Mouse (Mus musculus) CH12F3 (cell line): ENCODE measurements around the gene Iqsec3.
"Not testable (repeated sequence)": the region's sequence is repeated elsewhere in the genome, so short reads cannot be mapped to it uniquely, and the experiment has no call there.

ENCODE experiments used
- in situ Hi-C: fragments of 300-500 bp; cut with MboI; formaldehyde crosslinking; loops from 2 replicates; pipeline ENCODE4 v1.14.3; 2020; ENCODE audit warnings: low sequenced_read_pairs

The Iqsec3 gene

DNA sequence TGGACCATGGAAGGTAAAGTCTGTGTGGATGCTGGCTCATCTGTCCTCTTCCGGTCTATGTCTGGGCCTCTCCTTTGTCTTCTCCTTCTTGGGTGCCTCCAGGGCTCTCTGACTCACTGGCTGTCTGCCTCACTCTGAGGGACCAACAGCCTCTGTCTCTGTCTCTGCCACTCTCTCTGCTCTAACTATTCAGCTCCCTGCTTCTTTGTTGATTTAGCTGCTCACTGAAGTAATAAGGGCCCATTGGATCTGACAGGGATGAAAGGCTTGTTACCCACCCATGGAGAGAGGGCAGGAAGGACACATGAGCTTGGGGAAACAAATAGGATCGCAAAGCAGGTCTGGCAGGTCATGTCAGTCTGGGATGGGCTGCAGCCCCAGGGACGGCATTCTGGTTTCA is 106.4 kb downstream of the Iqsec3 start:
- in situ Hi-C loops = no loop called here

GRCm38 (mm10) chr6:121366537-121366936 is 106.9 kb downstream of the Iqsec3 start:
- in situ Hi-C loops = not testable (repeated sequence)

DNA sequence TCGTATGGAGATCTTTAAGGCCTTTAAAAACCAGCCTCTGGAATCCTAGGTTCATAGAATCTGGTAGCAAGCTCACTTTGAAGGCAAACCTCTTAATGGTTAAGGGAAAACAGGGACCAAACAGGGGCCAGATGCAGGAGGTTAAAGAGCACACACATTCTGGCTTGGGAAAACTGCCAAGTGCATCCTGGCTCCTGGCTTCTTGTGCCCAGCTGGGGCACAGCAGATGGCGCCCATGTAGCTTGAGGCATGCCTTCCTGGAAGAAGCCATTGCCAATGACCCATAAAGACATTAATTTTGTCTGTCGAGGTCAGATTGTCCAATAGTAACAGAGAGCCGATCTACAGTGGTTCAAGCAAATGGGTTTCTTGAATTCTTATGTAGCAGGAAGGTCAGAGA is 109.5 kb downstream of the Iqsec3 start:
- in situ Hi-C loops = no loop called here

DNA sequence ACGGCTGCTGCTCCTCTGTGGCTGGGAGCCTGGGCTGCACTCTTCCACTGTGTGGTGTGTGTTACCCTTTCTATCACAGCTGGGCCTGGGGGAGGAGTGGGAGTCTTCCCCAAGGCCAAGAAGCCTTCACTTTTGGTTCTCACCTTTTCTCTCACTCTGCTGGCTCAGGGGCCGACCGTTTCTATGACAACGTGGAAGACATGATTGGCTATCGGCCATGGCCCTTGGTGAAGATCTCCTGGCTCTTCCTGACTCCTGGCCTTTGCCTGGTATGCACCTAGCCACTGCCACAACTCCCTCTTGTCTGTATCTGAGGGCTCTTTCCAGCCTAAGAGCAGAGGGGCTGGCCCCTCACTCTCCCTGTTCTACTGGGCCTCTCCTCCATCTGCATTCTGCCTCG is 110.4 kb downstream of the Iqsec3 start:
- in situ Hi-C loops = no loop called here

- in situ Hi-C loops = no loop called here
Observed at GRCm38 (mm10) chr6:121357232-121357631, 116.2 kb downstream of the Iqsec3 start.

GRCm38 (mm10) chr6:121356041-121356440 is 117.4 kb downstream of the Iqsec3 start:
- in situ Hi-C loops = no loop called here

- in situ Hi-C loops = no loop called here
Observed at GRCm38 (mm10) chr6:121352276-121352675, 121.2 kb downstream of the Iqsec3 start.

DNA sequence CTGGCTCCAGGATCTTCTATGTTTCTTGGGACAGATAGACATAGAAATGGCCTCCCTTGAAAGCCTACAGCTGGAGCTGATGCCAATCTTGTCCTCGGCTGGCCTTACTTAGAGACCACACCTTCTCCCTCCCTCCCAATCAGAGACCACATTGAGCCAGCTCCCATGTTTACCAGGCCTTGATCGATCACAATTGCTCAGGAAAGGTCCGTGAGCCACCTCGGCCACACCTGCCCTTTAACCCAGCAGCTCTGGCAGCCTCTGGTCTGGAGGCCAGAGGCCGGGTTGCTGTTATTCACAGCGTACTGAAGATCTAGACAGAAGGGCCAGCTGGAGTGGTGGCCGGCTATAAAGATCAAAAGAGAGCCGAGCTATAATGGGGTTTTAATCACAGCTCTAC is 127.0 kb downstream of the Iqsec3 start:
- in situ Hi-C loops = loop anchor here (25.0 kb wide), 1 partner anchor 191 kb away; no protein-coding TSS in a partner anchor

GRCm38 (mm10) chr6:121344329-121344728 is 129.1 kb downstream of the Iqsec3 start:
- in situ Hi-C loops = loop anchor here (25.0 kb wide), 1 partner anchor 193 kb away; no protein-coding TSS in a partner anchor

GRCm38 (mm10) chr6:121343771-121344123 is 129.7 kb downstream of the Iqsec3 start:
- in situ Hi-C loops = loop anchor here (25.0 kb wide), 1 partner anchor 194 kb away; no protein-coding TSS in a partner anchor

- in situ Hi-C loops = loop anchor here (25.0 kb wide), 1 partner anchor 194 kb away; no protein-coding TSS in a partner anchor
Observed at GRCm38 (mm10) chr6:121343026-121343770, 130.3 kb downstream of the Iqsec3 start, which contains the start of gene Slc6a12. Gene Slc6a12 (plus strand): TSS chr6:121343076.

DNA sequence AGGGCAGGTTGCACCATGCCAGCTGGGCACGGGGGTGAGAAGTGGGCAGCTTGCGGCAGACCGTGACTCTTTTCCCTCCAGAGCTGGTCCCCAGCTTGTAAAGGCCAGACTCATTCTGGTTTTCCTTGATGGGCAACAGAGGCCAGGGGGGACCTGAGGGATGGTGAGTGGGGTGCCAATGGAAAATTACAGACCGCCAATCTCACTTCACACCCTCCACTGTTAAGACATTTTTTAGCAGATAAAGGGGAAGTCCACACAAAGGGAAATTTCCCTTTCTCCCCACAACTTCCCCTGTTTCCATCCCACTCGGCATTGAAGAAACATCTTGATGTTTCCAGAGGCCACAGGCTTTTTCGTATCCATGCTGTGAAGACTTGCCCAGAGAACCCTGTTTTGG is 131.8 kb downstream of the Iqsec3 start:
- in situ Hi-C loops = loop anchor here (25.0 kb wide), 1 partner anchor 196 kb away; no protein-coding TSS in a partner anchor

DNA sequence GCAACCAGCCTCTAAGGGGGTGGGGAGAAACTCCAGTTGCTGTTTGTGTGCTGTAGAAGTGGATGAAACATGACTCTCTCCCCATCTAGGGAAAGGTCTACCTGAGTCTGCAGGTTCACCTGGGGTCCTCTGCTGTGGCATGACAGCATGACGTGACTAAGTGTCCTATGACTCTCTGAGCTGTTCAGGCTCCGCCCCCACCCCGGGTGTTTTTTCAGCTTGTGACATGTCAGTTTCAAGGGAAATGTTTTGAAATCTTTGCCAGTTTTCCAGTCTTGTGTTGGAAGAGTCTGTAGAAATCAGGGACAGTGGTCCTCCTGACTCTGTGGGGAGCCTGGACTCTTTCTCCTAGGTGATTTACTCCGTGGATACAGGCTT is 135.0 kb downstream of the Iqsec3 start:
- in situ Hi-C loops = loop anchor here (25.0 kb wide), 1 partner anchor 199 kb away; no protein-coding TSS in a partner anchor

GRCm38 (mm10) chr6:121337770-121338518 is 135.5 kb downstream of the Iqsec3 start:
- in situ Hi-C loops = loop anchor here (25.0 kb wide), 1 partner anchor 199 kb away; no protein-coding TSS in a partner anchor

DNA sequence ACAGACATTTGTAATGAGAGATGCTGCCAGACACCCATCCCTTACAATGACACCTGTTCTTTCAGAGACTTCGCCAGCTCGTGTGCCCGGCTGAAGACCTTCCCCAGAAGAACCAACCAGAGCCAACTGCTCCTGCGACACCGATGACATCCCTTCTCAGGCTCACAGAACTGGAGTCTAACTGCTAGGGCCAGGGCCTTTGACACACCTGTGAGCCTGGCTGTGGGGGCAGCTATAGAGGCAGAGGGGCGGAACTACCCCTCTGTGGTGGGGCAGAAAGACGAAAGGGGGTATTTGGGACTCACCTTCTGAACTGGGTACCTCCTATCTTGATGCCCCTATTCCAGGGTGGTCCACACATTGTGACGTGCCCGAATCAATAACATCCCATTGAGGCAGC is 136.2 kb downstream of the Iqsec3 start:
- in situ Hi-C loops = loop anchor here (25.0 kb wide), 1 partner anchor 200 kb away; no protein-coding TSS in a partner anchor

DNA sequence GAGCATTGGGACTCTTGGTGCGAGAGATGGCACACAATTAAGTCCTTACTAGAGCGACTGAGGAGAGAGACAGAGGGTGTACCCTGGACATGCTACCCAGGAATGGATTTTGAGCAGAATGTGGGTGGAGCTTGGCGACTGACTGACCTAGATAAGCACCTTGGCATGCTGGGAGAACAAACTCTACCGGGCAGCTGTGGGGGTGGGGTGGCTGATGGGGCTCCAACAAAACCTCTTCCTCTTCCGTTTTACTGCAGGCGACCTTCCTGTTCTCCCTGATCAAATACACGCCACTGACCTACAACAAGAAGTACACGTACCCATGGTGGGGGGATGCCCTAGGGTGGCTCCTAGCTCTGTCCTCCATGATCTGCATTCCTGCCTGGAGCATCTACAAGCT is 136.9 kb downstream of the Iqsec3 start:
- in situ Hi-C loops = loop anchor here (25.0 kb wide), 1 partner anchor 201 kb away; no protein-coding TSS in a partner anchor

GRCm38 (mm10) chr6:121335841-121336240 is 137.6 kb downstream of the Iqsec3 start:
- in situ Hi-C loops = loop anchor here (25.0 kb wide), 1 partner anchor 201 kb away; no protein-coding TSS in a partner anchor

GRCm38 (mm10) chr6:121329848-121330508 is 143.5 kb downstream of the Iqsec3 start:
- in situ Hi-C loops = loop anchor here (25.0 kb wide), 1 partner anchor 207 kb away; no protein-coding TSS in a partner anchor

DNA sequence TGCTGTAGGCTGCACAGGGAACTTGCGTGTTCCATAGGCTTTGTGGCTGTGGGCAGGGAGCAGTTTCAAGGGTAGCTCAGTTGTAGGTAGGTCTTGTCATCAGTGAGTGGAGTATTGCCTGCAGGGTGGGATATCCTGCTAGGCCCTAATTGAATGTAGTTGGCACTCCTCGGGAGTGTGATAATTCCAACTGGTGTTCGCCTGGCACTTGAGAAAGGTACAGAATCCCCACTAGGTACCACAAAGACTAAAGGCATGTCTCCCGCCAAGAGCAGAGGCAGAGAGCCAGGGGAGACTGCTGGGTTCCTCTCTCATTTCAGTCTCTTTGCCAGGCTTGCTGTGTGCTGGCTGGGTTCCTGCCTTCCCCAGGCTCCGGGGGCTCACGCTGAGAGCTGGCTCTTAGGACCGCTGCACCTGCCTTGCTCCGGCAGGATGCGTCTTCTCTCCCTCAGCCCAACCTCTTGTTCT is 145.0 kb downstream of the Iqsec3 start:
- in situ Hi-C loops = loop anchor here (25.0 kb wide), 1 partner anchor 209 kb away; no protein-coding TSS in a partner anchor

GRCm38 (mm10) chr6:121326486-121327069 is 146.9 kb downstream of the Iqsec3 start:
- in situ Hi-C loops = loop anchor here (25.0 kb wide), 1 partner anchor 211 kb away; no protein-coding TSS in a partner anchor
